Mouse (Mus musculus) gastrocnemius, adult 18-20 months (tissue): ENCODE data around the gene Zfp422. TPM values are rescaled to one million over a fixed set of nuclear protein-coding genes. Genes with fewer than 3 reads are reported as not detected.

ENCODE experiments used
- DNase-seq: peaks from one replicate; pipeline ENCODE4 v3.0.0; 2021; ENCODE audit warnings: low spot score
- microRNA-seq: library from miRNA; unstranded; fragments of <30 nt; microRNA quantifications from one replicate; pipeline ENCODE4 v1.2.0, GENCODE M21; 2021
- total RNA-seq, 2 experiments: library from RNA; stranded (reverse); gene quantifications; 2 replicates each; pipeline ENCODE4 v1.2.3; 2021

The Zfp422 gene
- total RNA-seq, 2 experiments from 2014 or later = 6.7 to 7.2 TPM

DNA sequence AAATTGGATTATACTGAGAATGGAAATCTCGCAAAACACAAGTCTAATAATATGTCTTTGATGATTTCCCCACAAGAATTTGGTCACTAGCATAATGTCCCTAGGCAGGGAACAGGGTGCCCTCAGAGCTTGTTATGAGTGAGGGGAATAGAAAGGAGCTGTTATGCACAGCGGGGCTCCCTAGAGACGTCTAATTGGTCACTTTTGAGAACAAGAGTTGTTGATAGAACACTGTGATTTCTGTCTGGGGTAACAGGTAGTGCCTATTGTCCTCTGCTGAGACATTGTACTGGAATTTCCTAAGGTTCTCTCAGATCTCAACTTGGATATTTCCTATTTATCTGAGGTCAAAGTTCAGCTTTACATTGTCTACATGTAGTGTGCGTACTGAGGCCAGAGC, 44.7 kb downstream of the Zfp422 start, which contains the start of gene Olfr215:
Gene Olfr215, minus strand, starts transcription at position 101 of the 400 bp plus-strand sequence.
- no peak for DNase-seq

Small RNA genes within 50 kb of the gene (microRNA-seq; reads per million reads assigned to microRNA genes)
- gene Mir7043 = not detected

Other genes with a start within 250 kb of the Zfp422 start
- gene Alox5, start 167.8 kb downstream of the Zfp422 start, total RNA-seq = 1 to 10 TPM in 1 of 2 experiments, under 1 TPM in 1; 0.88 to 1.2 TPM
- gene Olfr211, start 139.9 kb downstream of the Zfp422 start, total RNA-seq = not detected
- under 1 TPM; 0.07 to 0.09 TPM for gene Olfr212, start 122.5 kb downstream of the Zfp422 start, total RNA-seq
- gene Olfr213, start 90.5 kb downstream of the Zfp422 start, total RNA-seq = not detected
- gene Gm5580, start 77.9 kb downstream of the Zfp422 start, total RNA-seq = 1 to 10 TPM; 1.2 to 1.9 TPM
- gene Olfr214, start 74.8 kb downstream of the Zfp422 start, total RNA-seq = not detected
- gene Olfr215, start 44.8 kb downstream of the Zfp422 start, total RNA-seq = not detected
- 10 to 100 TPM; 10.7 to 17.4 TPM for gene Depp1, start 21.6 kb upstream of the Zfp422 start, total RNA-seq
- 1 to 10 TPM; 1.4 to 1.8 TPM for gene Rassf4, start 45.0 kb upstream of the Zfp422 start, total RNA-seq
- under 1 TPM; 0.02 to 0.05 TPM for gene Tmem72, start 87.9 kb upstream of the Zfp422 start, total RNA-seq